Mouse (Mus musculus): Measurements from ENCODE around the gene Tmem265. TPM values are rescaled to one million over a fixed set of nuclear protein-coding genes. Genes with fewer than 3 reads are reported as not detected.

Gene Tmem265
- total and polyA plus RNA-seq, 2 experiments from 2014 or later, result 2.7 to 8.7 TPM

- Histone ChIP-seq H3K27ac (ENCODE audit: low read depth, low read length) (no peak overlapping the region), H3K4me2 (ENCODE audit: low read depth, low read length, poor library complexity, severe bottlenecking) (no peak overlapping the region), H3K4me3 (ENCODE audit: low read depth, low read length) (no peak overlapping the region), H3K9me3 (ENCODE audit: low read length) (no peaks in the 10 kb centered on the region), H3K27me3 (ENCODE audit: insufficient read depth, low read length) (no peaks in the 10 kb centered on the region), H3K4me1 (ENCODE audit: insufficient read depth, low read length) (peaks cover 3% of the 10 kb centered on the region; the same call in 1 of the 2 replicates), H3K36me3 (ENCODE audit: insufficient read depth, low read length) (peaks cover 56% of the 10 kb centered on the region), H3K9ac (replicated peaks; ENCODE audit: low read length, poor library complexity, severe bottlenecking) (no peak overlapping the region)
- ATAC-seq (ENCODE audit: low FRiP score), result no peak
- no peak for TF ChIP-seq CTCF (IDR thresholded peaks at IDR 0.05)
- WGBS, result 94% methylated on average over 10 of the region's 10 CpGs
- DNase-seq (ENCODE audit: low spot score), result no peak
Observed at GRCm38 (mm10) chr7:127591108-127591507, 29.9 kb downstream of the Tmem265 start.

- DNase-seq (ENCODE audit: low spot score) (no peak), ATAC-seq (ENCODE audit: low FRiP score) (no peak)
- WGBS, result 93% methylated on average over 14 of the region's 14 CpGs
- no peak for TF ChIP-seq CTCF (IDR thresholded peaks at IDR 0.05)
- H3K4me2 ChIP-seq (ENCODE audit: low read depth, low read length, poor library complexity, severe bottlenecking), result no peak overlapping the region
- H3K9ac ChIP-seq (replicated peaks; ENCODE audit: low read length, poor library complexity, severe bottlenecking), result no peak overlapping the region
- H3K27me3 ChIP-seq (ENCODE audit: insufficient read depth, low read length), result no peaks in the 10 kb centered on the region
- no peaks in the 10 kb centered on the region for H3K9me3 ChIP-seq (ENCODE audit: low read length)
- peaks cover 3% of the 10 kb centered on the region; the same call in 1 of the 2 replicates for H3K4me1 ChIP-seq (ENCODE audit: insufficient read depth, low read length)
- peaks cover 70% of the 10 kb centered on the region for H3K36me3 ChIP-seq (ENCODE audit: insufficient read depth, low read length)
- H3K27ac ChIP-seq (ENCODE audit: low read depth, low read length), result no peak overlapping the region
- H3K4me3 ChIP-seq (ENCODE audit: low read depth, low read length), result no peak overlapping the region
Observed at GRCm38 (mm10) chr7:127592575-127592974, 31.4 kb downstream of the Tmem265 start.

GRCm38 (mm10) chr7:127596747-127597146 is 35.6 kb downstream of the Tmem265 start:
- no peaks in the 10 kb centered on the region for H3K27me3 ChIP-seq (ENCODE audit: insufficient read depth, low read length)
- no peak for TF ChIP-seq CTCF (IDR thresholded peaks at IDR 0.05)
- 96% methylated on average over 17 of the region's 17 CpGs for WGBS
- H3K9me3 ChIP-seq (ENCODE audit: low read length), result no peaks in the 10 kb centered on the region
- H3K9ac ChIP-seq (replicated peaks; ENCODE audit: low read length, poor library complexity, severe bottlenecking), result no peak overlapping the region
- ATAC-seq (ENCODE audit: low FRiP score), result no peak
- DNase-seq (ENCODE audit: low spot score), result no peak
- H3K4me1 ChIP-seq (ENCODE audit: insufficient read depth, low read length), result no peaks in the 10 kb centered on the region
- H3K4me3 ChIP-seq (ENCODE audit: low read depth, low read length), result no peak overlapping the region
- H3K4me2 ChIP-seq (ENCODE audit: low read depth, low read length, poor library complexity, severe bottlenecking), result no peak overlapping the region
- H3K36me3 ChIP-seq (ENCODE audit: insufficient read depth, low read length), result peaks cover 90% of the 10 kb centered on the region
- no peak overlapping the region for H3K27ac ChIP-seq (ENCODE audit: low read depth, low read length)

- no peaks in the 10 kb centered on the region for H3K4me1 ChIP-seq (ENCODE audit: insufficient read depth, low read length)
- no peak overlapping the region for H3K27ac ChIP-seq (ENCODE audit: low read depth, low read length)
- peaks cover 85% of the 10 kb centered on the region for H3K36me3 ChIP-seq (ENCODE audit: insufficient read depth, low read length)
- H3K9ac ChIP-seq (replicated peaks; ENCODE audit: low read length, poor library complexity, severe bottlenecking), result no peak overlapping the region
- no peak for ATAC-seq (ENCODE audit: low FRiP score)
- whole genome bisulfite sequencing, result 95% methylated on average over 7 of the region's 7 CpGs
- no peak for TF ChIP-seq CTCF (IDR thresholded peaks at IDR 0.05)
- no peak overlapping the region for H3K4me2 ChIP-seq (ENCODE audit: low read depth, low read length, poor library complexity, severe bottlenecking)
- no peak overlapping the region for H3K4me3 ChIP-seq (ENCODE audit: low read depth, low read length)
- H3K27me3 ChIP-seq (ENCODE audit: insufficient read depth, low read length), result no peaks in the 10 kb centered on the region
- DNase-seq (ENCODE audit: low spot score), result no peak
- H3K9me3 ChIP-seq (ENCODE audit: low read length), result no peaks in the 10 kb centered on the region
Observed at GRCm38 (mm10) chr7:127600612-127601011, 39.4 kb downstream of the Tmem265 start.

- peaks cover 73% of the 10 kb centered on the region for H3K36me3 ChIP-seq (ENCODE audit: insufficient read depth, low read length)
- no peaks in the 10 kb centered on the region for H3K4me1 ChIP-seq (ENCODE audit: insufficient read depth, low read length)
- ATAC-seq (ENCODE audit: low FRiP score) (no peak), DNase-seq (ENCODE audit: low spot score) (no peak)
- H3K4me3 ChIP-seq (ENCODE audit: low read depth, low read length), result no peak overlapping the region
- H3K9me3 ChIP-seq (ENCODE audit: low read length), result no peaks in the 10 kb centered on the region
- H3K9ac ChIP-seq (replicated peaks; ENCODE audit: low read length, poor library complexity, severe bottlenecking), result no peak overlapping the region
- no peak for TF ChIP-seq CTCF (IDR thresholded peaks at IDR 0.05)
- H3K27ac ChIP-seq (ENCODE audit: low read depth, low read length), result no peak overlapping the region
- H3K27me3 ChIP-seq (ENCODE audit: insufficient read depth, low read length), result no peaks in the 10 kb centered on the region
- no peak overlapping the region for H3K4me2 ChIP-seq (ENCODE audit: low read depth, low read length, poor library complexity, severe bottlenecking)
- 84% methylated on average over 4 of the region's 4 CpGs for WGBS
Observed at GRCm38 (mm10) chr7:127601735-127602134, 40.5 kb downstream of the Tmem265 start.

- peaks cover 72% of the 10 kb centered on the region for H3K36me3 ChIP-seq (ENCODE audit: insufficient read depth, low read length)
- WGBS, result 85% methylated on average over 2 of the region's 2 CpGs
- H3K4me3 ChIP-seq (ENCODE audit: low read depth, low read length), result no peak overlapping the region
- DNase-seq (ENCODE audit: low spot score) (no peak), ATAC-seq (ENCODE audit: low FRiP score) (no peak)
- H3K27me3 ChIP-seq (ENCODE audit: insufficient read depth, low read length), result no peaks in the 10 kb centered on the region
- no peak overlapping the region for H3K4me2 ChIP-seq (ENCODE audit: low read depth, low read length, poor library complexity, severe bottlenecking)
- no peak overlapping the region for H3K9ac ChIP-seq (replicated peaks; ENCODE audit: low read length, poor library complexity, severe bottlenecking)
- H3K4me1 ChIP-seq (ENCODE audit: insufficient read depth, low read length), result no peaks in the 10 kb centered on the region
- TF ChIP-seq CTCF (IDR thresholded peaks at IDR 0.05), result no peak
- H3K27ac ChIP-seq (ENCODE audit: low read depth, low read length), result no peak overlapping the region
- H3K9me3 ChIP-seq (ENCODE audit: low read length), result no peaks in the 10 kb centered on the region
Observed at GRCm38 (mm10) chr7:127602903-127603302, 41.7 kb downstream of the Tmem265 start.
